Mouse (Mus musculus) cerebellum, adult (tissue): ENCODE data around the gene Cd300ld4.

Source experiments
- ATAC-seq: cut with Nextera tagmentation; 2 replicates; pipeline ENCODE4 v1.9.2; 2017; ENCODE audit warnings: mild to moderate bottlenecking, moderate library complexity, mixed read lengths; ENCODE audit not compliant: insufficient number of reproducible peaks, low FRiP score, low TSS enrichment

Cd300ld4 gene

DNA sequence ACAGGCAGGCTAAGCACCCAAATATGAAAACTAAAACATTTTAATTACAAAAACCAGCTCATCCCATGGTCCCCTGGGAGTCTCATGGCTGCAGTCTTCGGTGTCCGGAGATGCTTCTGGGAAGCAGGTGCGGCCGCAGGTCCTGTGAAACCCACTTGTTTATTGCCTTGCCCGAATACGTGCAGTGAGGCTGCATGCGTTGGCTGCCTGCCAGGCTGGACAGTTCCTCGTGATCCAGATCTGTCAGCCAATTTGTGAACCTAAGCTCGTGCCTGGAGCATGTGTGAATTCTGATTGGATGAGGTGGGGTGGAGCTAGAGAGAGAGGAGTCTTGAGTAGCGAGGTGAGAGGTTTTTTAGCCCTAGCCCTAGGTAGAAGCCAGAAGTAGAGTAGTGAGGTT lies 54.1 kb downstream of the Cd300ld4 start:
- ATAC-seq, result no peak
